Mouse (Mus musculus): ENCODE results near the gene Vmn1r202. TPM values are rescaled to one million over a fixed set of nuclear protein-coding genes. Genes with fewer than 3 reads are reported as not detected.
"Not testable (repeated sequence)": the region's sequence is repeated elsewhere in the genome, so short reads cannot be mapped to it uniquely, and the experiment has no call there.

Vmn1r202 gene
- polyA plus RNA-seq (2017; shearing (Covaris generic)) = not detected

DNA sequence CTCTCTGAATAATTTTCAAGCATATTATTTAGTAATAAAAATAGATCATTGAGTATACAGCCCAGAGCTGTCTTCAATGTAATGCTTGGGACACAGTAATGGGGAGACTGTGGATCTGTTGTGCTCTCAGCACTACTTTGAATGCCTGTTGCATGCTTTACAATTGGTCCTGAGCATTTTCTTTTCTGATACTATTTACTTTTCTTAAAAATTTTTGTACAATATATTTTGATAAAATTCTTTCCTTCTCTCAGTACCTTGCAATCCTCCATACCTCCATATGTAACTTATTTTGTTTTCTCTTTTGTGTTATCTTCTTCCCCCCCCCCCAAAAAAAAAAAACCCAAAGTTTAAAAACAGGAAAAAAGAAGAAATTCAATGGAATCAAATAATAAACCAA, at the start of gene Vmn1r202:
Gene Vmn1r202 (minus strand): TSS at position 101 of the 400 bp plus-strand sequence.
- no peak for ATAC-seq

DNA sequence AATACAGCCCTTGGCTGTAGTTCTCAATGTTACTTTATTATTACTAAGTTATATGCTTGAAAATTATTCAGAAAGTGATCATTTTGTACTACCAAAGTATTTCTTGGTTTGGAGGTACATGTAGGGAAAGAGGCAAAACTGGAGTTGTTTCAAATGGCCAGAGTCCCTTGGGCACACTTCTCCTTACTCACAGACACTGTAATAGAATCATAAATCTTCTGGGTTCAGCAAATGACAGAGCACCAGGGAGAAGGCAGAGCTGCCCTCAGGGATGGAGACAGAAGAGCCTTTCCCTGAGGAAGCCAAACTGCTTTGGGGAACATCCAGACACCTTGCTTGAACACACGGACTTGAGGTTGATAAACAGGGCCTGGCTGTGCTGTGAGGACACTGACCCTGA, 47.7 kb upstream of the Vmn1r202 start, which contains the start of gene Vmn1r204:
Gene Vmn1r204 (plus strand): TSS at position 301 of the 400 bp plus-strand sequence.
- ATAC-seq = not testable (repeated sequence)

DNA sequence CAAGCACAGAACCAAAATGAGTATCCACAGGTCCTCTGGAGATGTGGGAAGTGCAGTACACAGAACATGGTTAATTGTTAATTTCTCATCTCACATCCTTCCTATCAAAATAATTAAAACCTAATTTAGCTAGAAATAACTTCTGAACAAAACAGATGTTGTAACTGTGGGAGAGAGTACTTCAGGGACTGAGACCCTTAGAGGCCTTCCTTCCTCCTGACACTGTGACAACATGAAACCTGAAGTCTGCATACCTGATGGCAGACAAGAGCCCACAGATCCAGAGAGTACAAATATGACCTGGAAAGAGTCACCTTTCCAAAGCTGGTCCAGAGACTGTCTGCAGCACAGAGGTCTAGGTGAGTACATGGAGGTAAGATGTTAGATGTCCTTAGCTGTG, 12.6 kb upstream of the Vmn1r202 start, which contains the start of gene Vmn1r203:
Gene Vmn1r203 (plus strand): TSS at position 301 of the 400 bp plus-strand sequence.
- ATAC-seq = no peak

DNA sequence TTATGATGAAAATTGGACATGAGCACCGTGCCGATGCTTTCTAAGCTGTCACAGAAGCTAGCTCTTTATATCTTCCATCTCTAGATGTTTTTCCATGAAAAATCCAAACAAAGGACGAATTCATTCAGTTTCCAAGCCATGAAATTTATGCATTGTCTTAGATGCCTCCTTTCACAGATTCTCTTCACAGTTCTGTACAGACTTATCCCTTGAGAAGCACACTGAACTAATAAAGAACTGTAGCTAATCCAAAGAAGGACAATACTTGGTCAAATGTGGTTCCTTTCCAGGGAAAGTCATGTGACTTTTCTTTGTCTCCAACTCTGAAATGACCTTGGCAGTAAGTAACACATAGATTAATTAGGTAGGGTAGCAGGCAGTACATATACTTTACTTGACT, 2.8 kb downstream of the Vmn1r202 start:
- no peak for ATAC-seq

DNA sequence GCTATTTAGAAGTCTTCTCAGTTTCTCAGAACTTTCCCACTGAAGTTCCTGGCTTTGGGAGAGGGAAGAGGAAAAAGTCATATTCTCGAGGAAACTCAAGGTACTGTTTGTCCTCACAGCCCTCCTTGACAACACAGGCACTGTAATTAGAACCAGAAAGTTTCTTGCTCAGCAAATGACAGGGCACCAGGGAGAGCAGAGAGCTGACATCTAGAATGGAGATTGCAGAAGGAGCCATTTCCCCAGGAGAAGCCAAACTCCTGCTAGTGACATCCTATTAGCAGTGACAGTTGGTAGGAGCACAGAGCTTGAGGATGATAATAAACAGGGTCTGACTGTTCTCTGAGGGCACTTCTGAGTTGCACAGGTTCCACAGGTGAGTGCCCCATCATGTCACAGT, 33.6 kb downstream of the Vmn1r202 start, which contains the start of gene Vmn1r201:
Gene Vmn1r201 (plus strand): TSS at position 301 of the 400 bp plus-strand sequence.
- no peak for ATAC-seq

DNA sequence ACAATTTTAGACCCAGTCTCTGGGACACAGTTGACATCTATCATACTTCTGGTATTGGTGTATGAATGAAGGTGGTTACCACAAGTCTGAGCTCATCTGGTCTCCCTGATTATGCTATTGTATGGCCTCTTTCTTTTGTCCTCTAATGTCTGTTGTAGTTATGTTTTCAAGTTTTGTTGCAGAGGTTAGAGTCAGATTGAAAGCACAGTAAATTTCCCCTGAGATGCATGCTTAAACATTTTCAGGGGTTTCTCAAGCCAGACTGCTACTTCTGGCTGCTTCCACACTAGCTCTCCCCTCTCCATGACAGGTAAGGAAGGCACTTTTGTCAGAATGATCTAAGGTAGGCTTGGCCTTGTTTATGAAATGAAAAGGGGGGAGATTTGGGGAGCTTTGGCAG, 50.0 kb downstream of the Vmn1r202 start:
- no peak for ATAC-seq

Other genes with a start within 250 kb of the Vmn1r202 start
- not detected for gene Vmn1r195, start 234.9 kb downstream of the Vmn1r202 start, polyA plus RNA-seq (2017; shearing (Covaris generic))
- gene Vmn1r196, start 215.5 kb downstream of the Vmn1r202 start, polyA plus RNA-seq (2017; shearing (Covaris generic)) = not detected
- not detected for gene Vmn1r197, start 180.8 kb downstream of the Vmn1r202 start, polyA plus RNA-seq (2017; shearing (Covaris generic))
- not detected for gene Vmn1r198, start 155.0 kb downstream of the Vmn1r202 start, polyA plus RNA-seq (2017; shearing (Covaris generic))
- gene Vmn1r199, start 125.6 kb downstream of the Vmn1r202 start, polyA plus RNA-seq (2017; shearing (Covaris generic)) = not detected
- not detected for gene Vmn1r200, start 115.0 kb downstream of the Vmn1r202 start, polyA plus RNA-seq (2017; shearing (Covaris generic))
- not detected for gene Vmn1r201, start 33.5 kb downstream of the Vmn1r202 start, polyA plus RNA-seq (2017; shearing (Covaris generic))
- under 1 TPM in 1 of 2 experiments, not detected in 1; 0.16 TPM for gene Vmn1r203, start 12.7 kb upstream of the Vmn1r202 start, polyA plus RNA-seq (2017; shearing (Covaris generic))
- not detected for gene Vmn1r204, start 47.8 kb upstream of the Vmn1r202 start, polyA plus RNA-seq (2017; shearing (Covaris generic))
- not detected for gene Vmn1r205, start 87.6 kb upstream of the Vmn1r202 start, polyA plus RNA-seq (2017; shearing (Covaris generic))
- gene Vmn1r206, start 118.9 kb upstream of the Vmn1r202 start, polyA plus RNA-seq (2017; shearing (Covaris generic)) = not detected
- gene Vmn1r207-ps, start 224.2 kb upstream of the Vmn1r202 start, polyA plus RNA-seq (2017; shearing (Covaris generic)) = not detected

Measured in CD4-positive, CD25-positive, alpha-beta regulatory T cell, adult 4 months (primary cell).